12 mouse cellular contexts compared by ENCODE assay signal in genomic region chr9:94526473-94526872, GRCm38 (mm10). TPM values are rescaled to one million over a fixed set of nuclear protein-coding genes. Genes with fewer than 3 reads are reported as not detected.
DNase-seq lines count a peak whose midpoint lies in the region; ATAC-seq and TF ChIP-seq lines count a peak whose summit lies in the region.
"Had no signal": no experiment of that assay in that cellular context is flagged by ENCODE, and none has a peak within 500 bp of the region (broad histone marks: within the 10 kb centered on the region; RNA-seq: fewer than 3 reads in every experiment).

No protein-coding gene starts in this region.

- no peak overlapping the region for H3K4me2 ChIP-seq in liver, embryonic 16.5 days (ENCODE audit: low read depth, low read length)
- no peak overlapping the region for H3K4me2 ChIP-seq in liver, postnatal 0 days (ENCODE audit: low read depth, low read length)
- H3K4me2 ChIP-seq in hindbrain, postnatal 0 days (ENCODE audit: low read depth, low read length): peak overlapping the region; percentile 40
- H3K4me2 ChIP-seq: liver, embryonic 13.5 days had no signal

- H3K36me3 ChIP-seq in liver, embryonic 16.5 days (ENCODE audit: control insufficient read depth, insufficient read depth): no peaks in the 10 kb centered on the region
- peaks cover 3% of the 10 kb centered on the region; the same call in 1 of the 2 replicates for H3K36me3 ChIP-seq in liver, postnatal 0 days (replicated peaks; ENCODE audit: insufficient read depth, low read length)
- no peaks in the 10 kb centered on the region for H3K36me3 ChIP-seq in hindbrain, postnatal 0 days (ENCODE audit: insufficient read depth, low read length)
- H3K36me3 ChIP-seq: liver, embryonic 13.5 days had no signal

- H3K27ac ChIP-seq in gastrocnemius, adult 2 months: peak overlapping the region; percentile 53; the same call in 1 of the 2 replicates
- no peak overlapping the region for H3K27ac ChIP-seq in liver, embryonic 16.5 days (ENCODE audit: low read length)
- H3K27ac ChIP-seq in liver, postnatal 0 days (ENCODE audit: low read depth): no peak overlapping the region
- no peak overlapping the region for H3K27ac ChIP-seq in hindbrain, postnatal 0 days
- H3K27ac ChIP-seq: liver, embryonic 13.5 days had no signal

- no peak overlapping the region for H3K4me3 ChIP-seq in gastrocnemius, adult 2 months
- H3K4me3 ChIP-seq in liver, embryonic 16.5 days (ENCODE audit: low read depth, low read length): no peak overlapping the region
- no peak overlapping the region for H3K4me3 ChIP-seq in liver, postnatal 0 days (ENCODE audit: low read depth, low read length)
- H3K4me3 ChIP-seq in hindbrain, postnatal 0 days (ENCODE audit: low read length): no peak overlapping the region
- H3K4me3 ChIP-seq: liver, embryonic 13.5 days had no signal

- no peaks in the 10 kb centered on the region for H3K27me3 ChIP-seq in liver, embryonic 16.5 days (ENCODE audit: control insufficient read depth, insufficient read depth, low read depth, low read length)
- H3K27me3 ChIP-seq in liver, postnatal 0 days (ENCODE audit: insufficient read depth, low read length): no peaks in the 10 kb centered on the region
- H3K27me3 ChIP-seq in hindbrain, postnatal 0 days (ENCODE audit: insufficient read depth, low read length): no peaks in the 10 kb centered on the region
- H3K27me3 ChIP-seq: liver, embryonic 13.5 days had no signal

- peak; percentile 53; the same call in 1 of the 2 replicates for ATAC-seq in liver, embryonic 16.5 days (ENCODE audit: low read depth)
- no peak for ATAC-seq in liver, postnatal 0 days
- peak; percentile 89 for ATAC-seq in hindbrain, postnatal 0 days
- ATAC-seq: activated CD4-positive, CD25-positive, alpha-beta regulatory T cell, adult 4 months had no signal

- no peaks in the 10 kb centered on the region for H3K9me3 ChIP-seq in liver, embryonic 16.5 days (replicated peaks; ENCODE audit: control insufficient read depth, low read length)
- no peaks in the 10 kb centered on the region for H3K9me3 ChIP-seq in liver, postnatal 0 days (ENCODE audit: low read length)
- no peaks in the 10 kb centered on the region for H3K9me3 ChIP-seq in hindbrain, postnatal 0 days (ENCODE audit: low read length)
- H3K9me3 ChIP-seq: liver, embryonic 13.5 days had no signal

- intact Hi-C loops in gastrocnemius, adult 2 months (cut with DNase I): no loop called here

- 74% methylated on average over 7 of the region's 7 CpGs for WGBS in liver, embryonic 16.5 days (ENCODE audit: insufficient replicate concordance)
- WGBS in liver, postnatal 0 days (ENCODE audit: insufficient replicate concordance): 64% methylated on average over 7 of the region's 7 CpGs
- WGBS in hindbrain, postnatal 0 days: 36% methylated on average over 7 of the region's 7 CpGs

- DNase-seq in gastrocnemius, adult 2 months: no peak
- DNase-seq in gastrocnemius, postnatal 10 days: no peak
- DNase-seq in liver, postnatal 0 days: no peak
- peak; percentile 95 for DNase-seq in brain, embryonic 14.5 days (ENCODE audit: low read depth)
- DNase-seq in hindbrain, postnatal 0 days (ENCODE audit: low spot score): peak; percentile 89
- DNase-seq in right cerebral cortex, postnatal 14 days: no peak
- DNase-seq in spleen, postnatal 36 days (ENCODE audit: low spot score in 2 of 2): no peak
- DNase-seq: liver, embryonic 13.5 days; spleen, adult 18-20 months; thymus, postnatal 14 days had no signal

- TF ChIP-seq POLR2A in brain, embryonic 14.5 days (IDR thresholded peaks at IDR 0.05; ENCODE audit: borderline replicate concordance, extremely low read depth, insufficient read depth, insufficient read length, poor library complexity, severe bottlenecking): no peak

- H3K4me1 ChIP-seq in liver, embryonic 16.5 days (ENCODE audit: control insufficient read depth, low read depth, low read length): peaks cover 2% of the 10 kb centered on the region
- peaks cover 7% of the 10 kb centered on the region for H3K4me1 ChIP-seq in liver, postnatal 0 days (ENCODE audit: insufficient read depth)
- peaks cover 4% of the 10 kb centered on the region; the same call in 1 of the 2 replicates for H3K4me1 ChIP-seq in hindbrain, postnatal 0 days (ENCODE audit: insufficient read depth, low read length)

- no peak for TF ChIP-seq CTCF in gastrocnemius, adult 2 months (IDR thresholded peaks at IDR 0.05)
- no peak for TF ChIP-seq CTCF in liver, postnatal 0 days (IDR thresholded peaks at IDR 0.05; ENCODE audit: low read depth)
- no peak for TF ChIP-seq CTCF in brain, embryonic 14.5 days (IDR thresholded peaks at IDR 0.05; ENCODE audit: borderline replicate concordance, extremely low read depth, insufficient read depth, insufficient read length)
- no peak for TF ChIP-seq CTCF in hindbrain, postnatal 0 days (IDR thresholded peaks at IDR 0.05; ENCODE audit: low read depth)

- TF ChIP-seq EP300 in liver, postnatal 0 days (IDR thresholded peaks at IDR 0.05; ENCODE audit: low read depth): no peak

- H3K9ac ChIP-seq in liver, embryonic 16.5 days (ENCODE audit: low read depth, low read length): no peak overlapping the region
- H3K9ac ChIP-seq in liver, postnatal 0 days (replicated peaks): no peak overlapping the region
- H3K9ac ChIP-seq in hindbrain, postnatal 0 days (replicated peaks; ENCODE audit: low read length): no peak overlapping the region
- H3K9ac ChIP-seq: liver, embryonic 13.5 days had no signal

RNA-seq across cellular contexts. Expression of gene 1190002N15Rik, which starts 11.4 kb away (rescaled TPM):
- 1 to 10 TPM; 3.5 to 5.7 TPM for total RNA-seq in gastrocnemius, adult 2 months (2021)
- 10 to 100 TPM; 14.9 to 19.7 TPM for total RNA-seq in gastrocnemius, postnatal 10 days (2021)
- polyA plus RNA-seq in liver, embryonic 16.5 days (2015; fragmentation: Nextera tagmentation; extraction: Ambion mirVana): 2.2 and 2.4 TPM in 2 replicates
- 14.6 and 15.8 TPM in 2 replicates for polyA plus RNA-seq in liver, postnatal 0 days (2015; fragmentation: Nextera tagmentation; extraction: Ambion mirVana)
- polyA plus RNA-seq in brain, embryonic 14.5 days (2012; rRNA removed): 24.2 and 31.0 TPM in 2 replicates
- total RNA-seq in hindbrain, postnatal 0 days (2014; rRNA removed): 32.4 and 35.4 TPM in 2 replicates
- polyA plus RNA-seq in hindbrain, postnatal 0 days (2015; fragmentation: Nextera tagmentation; extraction: Ambion mirVana): 9.4 and 9.6 TPM in 2 replicates

Comparison
In these comparisons a context has a peak if more than half of its experiments do, and no peak if none do; other contexts are left out.
1. DNase-seq: peak in brain, embryonic 14.5 days (single experiment) and hindbrain, postnatal 0 days (single experiment); none in gastrocnemius, adult 2 months (single experiment), gastrocnemius, postnatal 10 days (single experiment), liver, postnatal 0 days (single experiment), right cerebral cortex, postnatal 14 days (single experiment) and spleen, postnatal 36 days (0 of 2).